Mouse (Mus musculus): ENCODE measurements at regions not wholly inside any gene's neighbourhood (a gene's known extent, or its start where the extent isn't known, plus 50 kb on each side); places are given as distances from the start of the nearest gene placed in this dataset.

DNA sequence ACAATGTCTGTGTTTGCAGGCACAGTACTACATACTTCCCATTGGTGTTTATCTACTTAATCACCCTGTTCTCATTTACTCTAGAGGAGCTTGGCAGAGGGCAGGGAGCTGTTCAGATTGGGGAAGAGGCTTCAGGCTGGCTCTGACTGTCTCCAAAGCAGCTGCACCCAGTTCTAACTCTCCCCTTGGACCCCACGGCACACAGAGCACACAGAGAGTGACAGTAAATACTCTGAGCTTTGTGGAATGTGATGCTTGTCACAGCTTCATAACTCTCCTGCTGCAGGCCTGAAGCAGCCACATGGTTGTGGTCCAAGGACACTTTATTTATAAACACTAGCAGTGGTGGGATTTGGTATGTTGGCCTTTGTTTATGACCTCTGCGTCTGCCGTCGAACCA is 85.4 kb upstream of the Stx16 start:
- Histone ChIP-seq H3K36me3 (ENCODE audit: control insufficient read depth, insufficient read depth, low read length) (no peaks in the 10 kb centered on the region), H3K9me3 (replicated peaks; ENCODE audit: control insufficient read depth, low read length) (no peaks in the 10 kb centered on the region), H3K4me3 (ENCODE audit: low read depth, low read length) (no peak overlapping the region), H3K27ac (ENCODE audit: low read depth, low read length) (no peak overlapping the region), H3K9ac (ENCODE audit: low read length) (no peak overlapping the region), H3K27me3 (replicated peaks; ENCODE audit: control insufficient read depth, insufficient read depth, low read length) (no peaks in the 10 kb centered on the region), H3K4me2 (ENCODE audit: low read length) (no peak overlapping the region), H3K4me1 (ENCODE audit: control insufficient read depth, insufficient read depth, low read length) (peaks cover 10% of the 10 kb centered on the region; the same call in 1 of the 2 replicates)
- DNase-seq (ENCODE audit: low spot score) (no peak), ATAC-seq (no peak)
- WGBS = 96% methylated on average over 4 of the region's 4 CpGs

DNA sequence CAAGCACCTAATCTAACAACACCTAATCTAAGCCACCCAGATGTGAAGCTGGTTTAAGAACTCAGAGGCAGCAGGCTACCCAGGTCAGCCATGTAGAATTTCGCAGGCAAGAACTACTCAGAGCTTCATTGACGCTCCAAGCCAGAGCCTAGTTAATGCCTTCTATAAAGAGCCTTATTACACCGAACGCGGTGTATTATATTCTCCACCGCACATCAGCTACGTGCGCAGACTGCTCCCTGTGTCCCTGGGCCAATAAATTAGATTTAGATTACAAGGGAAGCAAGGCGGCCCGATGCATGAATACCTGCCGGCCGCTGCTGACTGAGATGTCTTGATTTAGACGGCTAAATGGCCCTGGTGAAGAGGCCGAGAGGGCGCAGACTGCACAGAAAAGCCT is 84.7 kb upstream of the Stx16 start:
- WGBS = 88% methylated on average over 15 of the region's 15 CpGs
- H3K9ac ChIP-seq (ENCODE audit: low read length) = no peak overlapping the region
- DNase-seq (ENCODE audit: low spot score) = no peak

DNA sequence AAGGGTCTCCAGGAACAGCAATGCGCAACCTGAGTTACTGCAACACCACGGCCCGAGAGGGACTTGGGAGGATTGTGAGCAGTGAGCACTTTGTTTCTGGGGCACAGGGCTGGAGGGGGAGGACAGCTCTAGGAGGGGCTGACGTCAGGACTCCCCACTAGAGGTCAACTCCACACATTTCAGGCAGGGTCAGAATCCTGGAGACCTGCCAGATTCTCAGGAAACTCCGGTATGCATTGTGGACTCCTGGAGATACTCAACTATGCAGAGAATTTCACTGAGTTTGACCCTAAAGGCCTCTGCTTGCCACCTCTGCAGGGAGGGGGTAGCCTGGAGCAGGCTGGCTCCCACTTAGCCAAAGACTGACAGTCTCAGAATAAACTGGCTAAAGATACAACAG is 84.1 kb upstream of the Stx16 start:
- H3K9ac ChIP-seq (ENCODE audit: low read length) = no peak overlapping the region
- no peaks in the 10 kb centered on the region for H3K27me3 ChIP-seq (replicated peaks; ENCODE audit: control insufficient read depth, insufficient read depth, low read length)
- peaks cover 10% of the 10 kb centered on the region; the same call in 1 of the 2 replicates for H3K4me1 ChIP-seq (ENCODE audit: control insufficient read depth, insufficient read depth, low read length)
- no peaks in the 10 kb centered on the region for H3K9me3 ChIP-seq (replicated peaks; ENCODE audit: control insufficient read depth, low read length)
- H3K4me2 ChIP-seq (ENCODE audit: low read length) = no peak overlapping the region
- 52% methylated on average over 5 of the region's 5 CpGs for WGBS
- H3K27ac ChIP-seq (ENCODE audit: low read depth, low read length) = no peak overlapping the region
- DNase-seq (ENCODE audit: low spot score) = peak; percentile 20
- H3K4me3 ChIP-seq (ENCODE audit: low read depth, low read length) = no peak overlapping the region
- ATAC-seq = peak; percentile 38; the same call in 1 of the 2 replicates
- H3K36me3 ChIP-seq (ENCODE audit: control insufficient read depth, insufficient read depth, low read length) = no peaks in the 10 kb centered on the region

More for the DNA sequence above, 84.7 kb upstream of the Stx16 start:
- Histone ChIP-seq H3K4me2 (ENCODE audit: low read length) (no peak overlapping the region), H3K9me3 (replicated peaks; ENCODE audit: control insufficient read depth, low read length) (no peaks in the 10 kb centered on the region), H3K27me3 (replicated peaks; ENCODE audit: control insufficient read depth, insufficient read depth, low read length) (no peaks in the 10 kb centered on the region), H3K36me3 (ENCODE audit: control insufficient read depth, insufficient read depth, low read length) (no peaks in the 10 kb centered on the region), H3K4me1 (ENCODE audit: control insufficient read depth, insufficient read depth, low read length) (peaks cover 10% of the 10 kb centered on the region; the same call in 1 of the 2 replicates), H3K27ac (ENCODE audit: low read depth, low read length) (no peak overlapping the region), H3K4me3 (ENCODE audit: low read depth, low read length) (no peak overlapping the region)
- ATAC-seq = no peak

DNA sequence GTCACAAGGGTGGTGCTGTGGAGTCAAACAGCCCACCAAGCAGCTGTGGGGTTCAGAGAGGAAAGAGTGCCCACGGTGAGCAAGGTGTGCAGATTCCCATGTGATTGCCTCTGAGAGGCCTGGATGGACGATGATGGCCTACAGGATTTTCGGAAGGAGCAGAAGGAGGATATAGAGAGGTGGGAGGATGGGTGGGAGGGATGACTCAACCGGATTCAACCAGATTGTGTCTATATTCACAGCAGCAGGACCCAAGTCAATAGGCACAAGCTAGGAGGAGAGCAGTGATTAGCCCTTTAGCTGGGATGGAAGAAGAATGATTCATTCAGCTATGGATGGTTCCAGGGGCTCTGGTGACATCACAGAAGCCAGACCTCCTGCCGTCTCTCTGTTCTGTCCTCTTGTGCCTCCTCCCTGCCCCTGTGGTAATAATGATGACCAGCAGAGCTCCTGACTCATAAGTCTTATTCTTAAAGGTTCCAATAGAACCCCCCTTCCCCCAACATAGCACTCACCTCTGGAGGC is 82.6 kb upstream of the Stx16 start:
- peaks cover 10% of the 10 kb centered on the region; the same call in 1 of the 2 replicates for H3K4me1 ChIP-seq (ENCODE audit: control insufficient read depth, insufficient read depth, low read length)
- no peaks in the 10 kb centered on the region for H3K9me3 ChIP-seq (replicated peaks; ENCODE audit: control insufficient read depth, low read length)
- no peak overlapping the region for H3K9ac ChIP-seq (ENCODE audit: low read length)
- no peak overlapping the region for H3K4me2 ChIP-seq (ENCODE audit: low read length)
- 83% methylated on average over 5 of the region's 5 CpGs for WGBS
- no peak overlapping the region for H3K27ac ChIP-seq (ENCODE audit: low read depth, low read length)
- H3K4me3 ChIP-seq (ENCODE audit: low read depth, low read length) = no peak overlapping the region
- no peaks in the 10 kb centered on the region for H3K27me3 ChIP-seq (replicated peaks; ENCODE audit: control insufficient read depth, insufficient read depth, low read length)
- ATAC-seq (no peak), DNase-seq (ENCODE audit: low spot score) (no peak)
- no peaks in the 10 kb centered on the region for H3K36me3 ChIP-seq (ENCODE audit: control insufficient read depth, insufficient read depth, low read length)

DNA sequence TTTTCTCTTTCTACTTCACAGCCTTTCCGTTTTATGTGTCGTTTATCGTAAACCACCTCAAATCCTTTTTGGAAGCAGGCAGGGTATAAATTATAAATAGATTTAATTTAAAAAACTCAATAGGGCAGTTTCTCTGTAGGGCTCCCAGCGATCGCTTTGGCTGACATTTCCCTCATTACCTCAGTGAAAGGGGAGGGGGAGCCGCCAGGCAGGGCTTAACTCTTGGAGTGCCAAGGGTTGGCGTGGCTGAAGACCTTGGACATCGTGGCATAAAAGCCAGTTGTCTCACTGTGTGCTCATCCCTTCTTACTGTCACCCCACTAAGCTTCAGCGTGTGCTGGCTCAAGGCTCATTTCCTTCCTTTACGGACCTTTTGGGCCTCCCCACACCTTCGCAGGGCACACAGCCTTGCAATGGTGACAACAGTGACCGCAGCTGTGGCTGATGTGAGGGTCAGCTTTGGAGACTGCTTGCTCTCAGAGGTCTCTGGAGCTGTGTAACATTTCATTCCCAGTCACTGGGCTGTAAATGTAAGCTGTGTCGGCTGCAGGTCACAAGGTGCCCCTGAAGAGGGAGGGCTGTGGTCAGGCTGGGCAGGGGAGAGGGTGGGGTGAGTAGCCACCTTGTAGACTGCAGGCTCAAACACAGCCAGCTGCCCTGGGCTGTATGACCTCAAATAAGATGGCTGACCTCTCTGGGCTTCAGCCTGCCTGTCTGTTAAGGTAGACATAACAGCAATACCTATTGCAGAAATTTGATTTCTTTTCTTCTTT is 81.6 kb upstream of the Stx16 start:
- Histone ChIP-seq H3K4me3 (ENCODE audit: low read depth, low read length) (no peak overlapping the region), H3K4me1 (ENCODE audit: control insufficient read depth, insufficient read depth, low read length) (peaks cover 10% of the 10 kb centered on the region; the same call in 1 of the 2 replicates), H3K36me3 (ENCODE audit: control insufficient read depth, insufficient read depth, low read length) (no peaks in the 10 kb centered on the region), H3K9ac (ENCODE audit: low read length) (no peak overlapping the region), H3K27me3 (replicated peaks; ENCODE audit: control insufficient read depth, insufficient read depth, low read length) (no peaks in the 10 kb centered on the region), H3K9me3 (replicated peaks; ENCODE audit: control insufficient read depth, low read length) (no peaks in the 10 kb centered on the region), H3K27ac (ENCODE audit: low read depth, low read length) (no peak overlapping the region), H3K4me2 (ENCODE audit: low read length) (no peak overlapping the region)
- peak; percentile 44 for ATAC-seq
- DNase-seq (ENCODE audit: low spot score) = peak; percentile 54
- 28% methylated on average over 13 of the region's 13 CpGs for WGBS

DNA sequence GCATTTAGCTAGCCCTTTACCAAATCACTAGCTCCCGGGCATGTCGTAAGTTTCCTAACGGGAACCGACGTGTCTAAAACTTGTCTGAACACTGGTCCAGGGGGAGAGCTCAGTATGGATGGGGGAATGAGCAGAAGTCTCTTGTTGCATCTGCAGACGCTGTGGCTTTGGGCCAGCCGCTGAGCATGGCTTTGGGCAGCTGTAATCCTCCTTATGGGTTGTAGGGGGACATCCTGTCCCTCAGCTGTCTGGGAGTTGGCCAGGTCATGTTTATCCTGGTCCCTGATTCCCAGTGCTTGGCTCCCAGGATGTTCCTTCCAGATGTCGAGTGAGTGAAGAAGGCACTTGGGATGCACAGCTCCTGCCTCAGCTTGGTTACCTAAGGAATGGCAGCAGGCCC is 71.4 kb upstream of the Stx16 start:
- Histone ChIP-seq H3K4me3 (ENCODE audit: low read depth, low read length) (no peak overlapping the region), H3K27me3 (replicated peaks; ENCODE audit: control insufficient read depth, insufficient read depth, low read length) (no peaks in the 10 kb centered on the region), H3K27ac (ENCODE audit: low read depth, low read length) (no peak overlapping the region), H3K9me3 (replicated peaks; ENCODE audit: control insufficient read depth, low read length) (no peaks in the 10 kb centered on the region; the same call in 1 of the 2 replicates), H3K4me2 (ENCODE audit: low read length) (no peak overlapping the region), H3K9ac (ENCODE audit: low read length) (no peak overlapping the region), H3K4me1 (ENCODE audit: control insufficient read depth, insufficient read depth, low read length) (peaks cover 12% of the 10 kb centered on the region), H3K36me3 (ENCODE audit: control insufficient read depth, insufficient read depth, low read length) (no peaks in the 10 kb centered on the region)
- WGBS = 92% methylated on average over 8 of the region's 8 CpGs
- ATAC-seq (no peak), DNase-seq (ENCODE audit: low spot score) (no peak)

DNA sequence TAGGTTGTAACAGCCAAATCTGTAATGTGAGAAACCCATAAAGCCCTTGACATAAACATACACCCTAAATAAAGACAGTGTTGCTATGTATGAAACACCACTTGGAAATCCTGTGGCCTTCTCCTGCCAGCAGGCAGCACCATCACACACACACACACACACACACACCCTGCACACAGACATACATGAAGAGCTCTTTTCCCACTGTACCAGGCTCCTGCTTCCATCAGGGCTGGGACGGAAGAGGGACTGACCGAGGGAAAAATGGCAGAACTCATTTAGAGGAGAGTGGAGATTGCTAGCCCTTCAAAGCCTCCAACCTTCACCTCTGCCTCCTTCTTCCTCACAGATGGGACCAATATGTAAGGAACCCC is 68.1 kb upstream of the Stx16 start:
- H3K27ac ChIP-seq (ENCODE audit: low read depth, low read length) = peak overlapping the region; percentile 5; the same call in 1 of the 2 replicates
- no peaks in the 10 kb centered on the region for H3K27me3 ChIP-seq (replicated peaks; ENCODE audit: control insufficient read depth, insufficient read depth, low read length)
- 45% methylated on average over 2 of the region's 2 CpGs for WGBS
- H3K9ac ChIP-seq (ENCODE audit: low read length) = no peak overlapping the region
- H3K4me3 ChIP-seq (ENCODE audit: low read depth, low read length) = no peak overlapping the region
- H3K4me2 ChIP-seq (ENCODE audit: low read length) = no peak overlapping the region
- H3K4me1 ChIP-seq (ENCODE audit: control insufficient read depth, insufficient read depth, low read length) = peaks cover 12% of the 10 kb centered on the region
- ATAC-seq = no peak
- H3K36me3 ChIP-seq (ENCODE audit: control insufficient read depth, insufficient read depth, low read length) = no peaks in the 10 kb centered on the region
- no peaks in the 10 kb centered on the region; the same call in 1 of the 2 replicates for H3K9me3 ChIP-seq (replicated peaks; ENCODE audit: control insufficient read depth, low read length)
- no peak for DNase-seq (ENCODE audit: low spot score)

DNA sequence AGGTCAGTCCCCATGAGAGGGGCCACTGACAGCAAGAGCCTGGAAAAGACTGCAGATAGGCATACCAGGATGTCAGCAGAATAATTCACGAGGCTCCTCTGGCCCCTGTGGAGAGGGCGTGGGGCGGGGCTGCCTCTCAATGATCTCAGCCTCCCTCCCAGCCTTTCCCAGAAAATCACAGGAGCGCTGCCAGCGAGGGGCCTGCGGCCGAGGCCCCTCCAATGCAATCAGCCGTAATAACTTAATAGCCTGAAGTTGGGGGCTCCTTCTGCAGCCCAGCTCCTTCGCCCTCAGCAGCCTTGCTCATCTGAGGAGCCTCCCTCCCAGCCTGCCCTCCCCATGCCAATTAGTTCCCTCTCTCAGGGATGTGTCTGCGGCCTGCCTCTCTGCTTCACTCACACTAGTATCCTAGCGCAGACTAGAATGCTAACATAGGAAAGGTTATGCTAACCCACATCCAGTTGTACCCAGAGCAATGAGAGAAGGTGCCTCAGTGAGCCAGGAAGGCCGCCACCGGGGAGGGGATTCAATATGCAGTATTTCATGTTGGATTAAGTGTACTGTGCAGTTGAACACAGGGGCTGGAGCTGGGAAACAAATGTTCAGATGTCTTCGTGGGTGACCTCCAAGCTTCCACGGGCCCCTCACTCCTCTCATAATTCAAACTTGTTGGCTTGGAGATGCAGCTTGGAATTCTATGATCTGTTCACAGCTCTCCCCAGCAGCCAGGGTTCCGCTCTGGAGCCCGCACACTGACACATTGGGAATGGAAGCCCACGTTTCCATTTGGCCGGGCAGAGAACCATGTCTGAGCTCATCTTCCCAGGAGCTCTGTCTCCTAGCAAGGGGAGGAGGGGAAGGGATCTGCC is 67.5 kb upstream of the Stx16 start:
- no peaks in the 10 kb centered on the region for H3K36me3 ChIP-seq (ENCODE audit: control insufficient read depth, insufficient read depth, low read length)
- no peak overlapping the region for H3K4me3 ChIP-seq (ENCODE audit: low read depth, low read length)
- no peak overlapping the region for H3K9ac ChIP-seq (ENCODE audit: low read length)
- H3K4me2 ChIP-seq (ENCODE audit: low read length) = no peak overlapping the region
- WGBS = 26% methylated on average over 19 of the region's 19 CpGs
- no peaks in the 10 kb centered on the region; the same call in 1 of the 2 replicates for H3K9me3 ChIP-seq (replicated peaks; ENCODE audit: control insufficient read depth, low read length)
- peak overlapping the region; percentile 5; the same call in 1 of the 2 replicates for H3K27ac ChIP-seq (ENCODE audit: low read depth, low read length)
- ATAC-seq = peak; percentile 61
- peak; percentile 53 for DNase-seq (ENCODE audit: low spot score)
- no peaks in the 10 kb centered on the region for H3K27me3 ChIP-seq (replicated peaks; ENCODE audit: control insufficient read depth, insufficient read depth, low read length)
- peaks cover 12% of the 10 kb centered on the region for H3K4me1 ChIP-seq (ENCODE audit: control insufficient read depth, insufficient read depth, low read length)

Data from forebrain, embryonic 14.5 days (tissue).